Mouse (Mus musculus) thymus, adult 2 months (tissue): Measurements from ENCODE around the gene Cd79a.

Experiments
- CTCF ChIP-seq: fragments of 200-500 bp; IDR thresholded peaks from 2 replicates; pipeline ENCODE4 v1.5.1; 2012; ENCODE audit warnings: mild to moderate bottlenecking, control low read depth, low read length, moderate library complexity, borderline replicate concordance; ENCODE audit not compliant: control insufficient read depth, poor library complexity, insufficient read depth; ENCODE audit errors: extremely low read depth
- POLR2A ChIP-seq: fragments of 200-500 bp; IDR thresholded peaks from 2 replicates; pipeline ENCODE4 v1.6.1; 2012; ENCODE audit warnings: mild to moderate bottlenecking, low read length, control low read depth, moderate library complexity; ENCODE audit not compliant: control insufficient read depth, poor library complexity, insufficient read depth; ENCODE audit errors: extremely low read depth

- TF ChIP-seq CTCF (no peak), POLR2A (no peak)
These were observed 3.9 kb downstream of the Cd79a start for GRCm38 (mm10) chr7:24901114-24901513.
